Mouse (Mus musculus) lung, adult 2 months (tissue): ENCODE data around the gene Gabrb1.

ENCODE experiments used
- CTCF ChIP-seq: fragments of 200-500 bp; IDR thresholded peaks from 2 replicates; pipeline ENCODE4 v1.5.1; 2011; ENCODE audit warnings: mild to moderate bottlenecking, low read length, control low read depth; ENCODE audit not compliant: insufficient read depth
- POLR2A ChIP-seq: fragments of 200-500 bp; IDR thresholded peaks from 2 replicates; pipeline ENCODE4 v1.6.1; 2011; ENCODE audit warnings: low read depth, mild to moderate bottlenecking, control low read depth, low read length, borderline replicate concordance; ENCODE audit errors: extremely low read depth

- TF ChIP-seq POLR2A, result no peak
- TF ChIP-seq CTCF, result no peak
Observed at GRCm38 (mm10) chr5:72126681-72127080, 468.8 kb downstream of the Gabrb1 start.
